Mouse (Mus musculus) E14TG2a.4 (cell line): ENCODE data around the gene Cep41.

Source experiments
- H3K27me3 ChIP-seq: 2 replicates; pipeline ENCODE4 v1.6.1; 2014; ENCODE audit warnings: low read length, control low read depth; ENCODE audit not compliant: insufficient read depth
- H3K36me3 ChIP-seq: 2 replicates; pipeline ENCODE4 v1.6.1; 2014; ENCODE audit warnings: low read length, control low read depth; ENCODE audit not compliant: insufficient read depth
- H3K4me1 ChIP-seq: replicated peaks from 2 replicates; pipeline ENCODE4 v1.6.1; 2014; ENCODE audit warnings: low read depth, low read length, control low read depth
- H3K4me3 ChIP-seq: replicated peaks from 2 replicates; pipeline ENCODE4 v1.5.1; 2014; ENCODE audit warnings: mild to moderate bottlenecking, low read length
- H3K9me3 ChIP-seq: 2 replicates; pipeline ENCODE4 v1.6.1; 2014; ENCODE audit warnings: low read length, control low read depth
- CTCF ChIP-seq: conservative IDR thresholded peaks from 2 replicates; pipeline ENCODE4 v1.5.1; 2014; ENCODE audit warnings: low read length
- NANOG ChIP-seq: IDR thresholded peaks from 2 replicates; pipeline ENCODE4 v1.6.1; 2014; ENCODE audit warnings: borderline replicate concordance, low read length, mixed read lengths
- POU5F1 ChIP-seq: IDR thresholded peaks from 2 replicates; pipeline ENCODE4 v1.6.1; 2014; ENCODE audit warnings: low read length, borderline replicate concordance

The Cep41 gene

DNA sequence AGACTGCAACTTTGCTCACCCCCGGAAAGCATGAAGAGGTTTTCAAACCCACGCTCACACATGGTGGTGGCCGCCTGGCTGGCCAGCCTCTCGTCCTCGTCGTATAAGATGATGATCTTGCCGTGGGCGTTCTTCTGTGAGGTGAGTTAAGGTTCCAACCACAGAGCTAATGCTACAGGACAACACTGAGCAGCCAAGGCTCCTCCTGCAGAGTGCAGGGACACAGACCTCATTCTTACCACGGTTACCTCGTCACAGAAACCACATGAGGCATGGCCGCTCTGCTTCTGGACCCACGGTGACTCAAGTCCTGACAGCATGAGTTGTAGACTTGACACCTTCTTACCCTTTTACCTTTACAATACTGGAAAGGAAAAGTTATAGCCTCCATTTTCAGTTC, 36.3 kb downstream of the Cep41 start:
- Histone ChIP-seq H3K4me3 (no peak overlapping the region), H3K4me1 (no peaks in the 10 kb centered on the region), H3K36me3 (peaks cover 13% of the 10 kb centered on the region; the same call in 1 of the 2 replicates), H3K27me3 (no peaks in the 10 kb centered on the region), H3K9me3 (no peaks in the 10 kb centered on the region)
- TF ChIP-seq POU5F1 (no peak), NANOG (no peak), CTCF (no peak)

DNA sequence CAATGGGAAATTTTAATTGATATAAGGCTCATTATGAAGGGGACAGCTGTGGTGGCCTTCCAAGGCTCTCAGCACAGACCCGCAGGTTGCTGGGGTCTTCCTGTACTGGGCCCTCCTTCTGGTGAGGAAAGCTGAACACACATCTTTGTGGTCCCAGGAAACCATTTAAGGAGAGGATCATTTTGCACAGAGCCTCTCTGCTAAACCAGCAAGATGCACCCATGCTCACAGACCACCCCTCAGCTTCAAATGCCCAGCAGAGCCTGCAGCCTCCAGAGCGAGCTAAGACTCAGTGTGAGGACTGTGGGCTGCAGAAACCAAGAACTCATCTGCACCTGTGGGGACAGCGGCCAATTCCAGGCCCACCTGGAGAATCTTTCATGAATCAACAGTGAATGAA, 38.6 kb downstream of the Cep41 start:
- Histone ChIP-seq H3K9me3 (no peaks in the 10 kb centered on the region), H3K36me3 (peaks cover 13% of the 10 kb centered on the region; the same call in 1 of the 2 replicates), H3K4me1 (no peaks in the 10 kb centered on the region), H3K27me3 (no peaks in the 10 kb centered on the region), H3K4me3 (no peak overlapping the region)
- TF ChIP-seq POU5F1 (no peak), CTCF (no peak), NANOG (no peak)

DNA sequence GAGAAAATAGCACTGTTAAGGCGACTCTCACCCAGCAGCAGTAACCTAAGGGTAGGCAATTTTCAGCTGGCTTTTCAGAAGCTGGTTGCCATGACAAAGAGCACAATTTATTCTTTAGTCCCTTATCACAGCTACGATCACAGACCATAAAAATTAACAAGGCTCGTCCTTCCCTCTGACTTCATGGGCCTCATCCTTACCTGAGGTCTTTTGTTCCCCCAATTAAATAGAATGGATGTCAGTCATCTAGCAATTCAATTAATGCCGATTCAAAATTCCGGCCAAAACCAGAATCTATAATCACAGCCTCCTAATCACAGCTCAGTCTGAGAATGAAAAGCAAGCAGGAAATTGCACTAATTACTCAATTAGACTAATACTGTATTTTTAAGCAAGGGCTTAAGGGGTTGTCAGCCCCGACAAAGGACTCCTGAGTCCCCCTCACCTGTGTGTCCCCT, 39.1 kb downstream of the Cep41 start:
- H3K4me3 ChIP-seq: no peak overlapping the region
- no peaks in the 10 kb centered on the region for H3K9me3 ChIP-seq
- no peaks in the 10 kb centered on the region for H3K27me3 ChIP-seq
- H3K4me1 ChIP-seq: no peaks in the 10 kb centered on the region
- TF ChIP-seq CTCF: no peak
- TF ChIP-seq NANOG: no peak
- TF ChIP-seq POU5F1: no peak
- peaks cover 13% of the 10 kb centered on the region; the same call in 1 of the 2 replicates for H3K36me3 ChIP-seq

DNA sequence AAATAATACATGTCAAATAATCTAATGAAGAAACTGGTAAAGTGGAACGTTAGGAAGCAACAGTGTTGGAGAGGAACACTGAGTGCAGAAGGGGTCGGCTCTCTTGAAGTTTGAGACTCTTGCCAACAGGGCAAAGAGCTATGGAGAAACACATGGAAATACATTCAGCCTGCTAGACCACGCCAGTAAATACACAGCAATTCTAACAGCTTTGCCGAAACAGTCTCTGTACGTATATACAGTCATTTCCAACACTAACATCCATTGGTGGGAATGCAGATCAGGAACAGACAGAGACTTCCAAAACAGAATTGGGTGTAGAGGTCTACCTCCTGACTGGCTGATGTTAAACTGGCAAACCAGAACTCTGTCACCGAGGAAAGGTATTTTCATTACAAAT, 40.0 kb downstream of the Cep41 start:
- H3K4me1 ChIP-seq: no peaks in the 10 kb centered on the region
- H3K27me3 ChIP-seq: no peaks in the 10 kb centered on the region
- H3K36me3 ChIP-seq: peaks cover 10% of the 10 kb centered on the region; the same call in 1 of the 2 replicates
- TF ChIP-seq CTCF (no peak), POU5F1 (no peak), NANOG (no peak)
- no peaks in the 10 kb centered on the region for H3K9me3 ChIP-seq
- no peak overlapping the region for H3K4me3 ChIP-seq

DNA sequence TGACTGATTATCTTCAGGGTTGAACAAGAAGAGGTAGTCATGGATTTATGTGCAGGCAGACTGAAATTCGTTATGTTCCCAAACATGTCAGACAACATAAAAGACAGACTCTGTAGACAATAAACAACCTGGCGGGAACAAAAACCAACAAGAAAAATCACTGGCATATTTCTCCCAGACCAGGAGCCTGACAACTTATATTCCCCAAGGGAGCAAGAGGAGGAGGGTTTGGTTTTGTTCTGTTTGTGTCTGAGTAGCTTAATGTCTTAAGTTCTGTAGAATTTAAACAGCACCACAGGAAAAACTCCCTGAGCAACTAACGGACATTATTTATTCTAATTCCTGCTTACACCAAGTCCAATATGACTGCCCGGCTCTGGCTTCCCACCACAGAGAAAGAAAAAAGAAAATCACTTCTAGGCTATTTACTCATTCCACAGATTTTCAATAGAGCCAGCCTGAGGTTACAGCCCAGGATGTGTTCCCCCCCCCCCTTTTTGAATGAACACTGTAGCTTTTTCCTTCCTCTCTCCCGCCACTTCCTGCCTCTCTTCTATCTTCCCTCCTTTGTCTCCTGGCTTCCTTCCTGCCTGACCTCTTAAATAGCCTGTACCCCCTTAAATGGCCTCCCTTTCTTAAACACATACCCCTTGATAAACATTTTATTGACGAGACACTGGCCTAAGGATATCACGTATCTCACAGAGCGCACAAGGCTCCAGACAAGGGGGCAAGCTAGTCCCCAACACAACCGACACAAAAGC, 40.9 kb downstream of the Cep41 start:
- Histone ChIP-seq H3K36me3 (peaks cover 8% of the 10 kb centered on the region; the same call in 1 of the 2 replicates), H3K4me1 (no peaks in the 10 kb centered on the region), H3K9me3 (no peaks in the 10 kb centered on the region), H3K4me3 (no peak overlapping the region), H3K27me3 (no peaks in the 10 kb centered on the region)
- TF ChIP-seq NANOG (no peak), POU5F1 (no peak), CTCF (no peak)

DNA sequence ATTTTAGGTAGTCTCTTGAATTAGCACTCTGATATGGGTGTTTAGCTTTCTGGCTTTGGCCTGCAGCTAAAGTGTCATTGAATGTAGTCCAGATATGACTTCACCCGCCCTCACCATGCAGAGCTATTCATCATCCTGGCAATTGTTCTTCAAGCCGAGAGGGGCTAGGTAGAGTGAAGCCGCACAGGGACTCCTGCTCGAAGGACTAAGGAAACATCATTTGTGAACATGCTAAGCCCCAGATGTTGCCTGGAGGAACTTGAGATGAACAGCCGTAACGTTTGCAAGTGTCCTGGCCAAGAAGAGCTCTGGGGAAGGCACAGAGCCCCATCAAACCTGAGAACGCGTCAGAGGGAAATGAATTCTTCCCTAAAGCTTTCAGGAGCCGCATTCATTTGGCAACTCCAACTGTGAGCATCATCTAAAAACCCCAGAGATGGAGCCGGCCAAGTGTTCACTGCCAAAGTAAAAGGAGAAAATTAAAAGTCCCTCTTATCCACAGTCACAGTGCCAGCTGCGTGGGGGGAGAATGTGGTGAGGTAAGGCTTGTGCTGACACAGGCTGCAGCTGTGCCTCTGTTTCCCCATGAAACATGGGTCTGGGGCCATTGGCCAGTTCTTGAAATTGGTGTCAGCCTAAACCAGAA, 43.8 kb downstream of the Cep41 start:
- no peaks in the 10 kb centered on the region for H3K4me1 ChIP-seq
- H3K4me3 ChIP-seq: no peak overlapping the region
- H3K9me3 ChIP-seq: no peaks in the 10 kb centered on the region
- H3K36me3 ChIP-seq: no peaks in the 10 kb centered on the region
- peaks cover 7% of the 10 kb centered on the region for H3K27me3 ChIP-seq
- TF ChIP-seq POU5F1 (no peak), NANOG (no peak), CTCF (no peak)

DNA sequence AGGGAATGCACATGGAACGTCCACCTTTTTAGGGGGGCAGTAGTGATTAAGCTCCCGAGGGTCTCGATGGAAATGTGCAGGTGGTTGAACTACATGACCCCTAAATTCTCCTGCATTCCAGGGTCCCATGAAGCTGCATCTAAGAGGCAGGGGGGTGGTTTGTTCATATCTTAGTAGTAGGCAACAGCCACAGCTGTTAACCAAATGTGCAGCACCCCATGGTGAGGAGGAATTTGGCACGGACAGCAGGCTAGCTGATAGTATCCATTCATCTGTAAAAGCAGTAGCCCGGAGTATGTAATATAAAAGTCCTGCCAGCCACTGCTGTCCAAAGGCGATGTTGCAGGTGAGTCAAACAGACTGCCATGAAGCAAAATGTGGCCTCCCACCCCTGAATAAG, 48.2 kb downstream of the Cep41 start:
- peaks cover 13% of the 10 kb centered on the region for H3K27me3 ChIP-seq
- H3K9me3 ChIP-seq: no peaks in the 10 kb centered on the region
- TF ChIP-seq CTCF (no peak), POU5F1 (no peak)
- no peaks in the 10 kb centered on the region for H3K4me1 ChIP-seq
- H3K4me3 ChIP-seq: no peak overlapping the region
- no peaks in the 10 kb centered on the region for H3K36me3 ChIP-seq

DNA sequence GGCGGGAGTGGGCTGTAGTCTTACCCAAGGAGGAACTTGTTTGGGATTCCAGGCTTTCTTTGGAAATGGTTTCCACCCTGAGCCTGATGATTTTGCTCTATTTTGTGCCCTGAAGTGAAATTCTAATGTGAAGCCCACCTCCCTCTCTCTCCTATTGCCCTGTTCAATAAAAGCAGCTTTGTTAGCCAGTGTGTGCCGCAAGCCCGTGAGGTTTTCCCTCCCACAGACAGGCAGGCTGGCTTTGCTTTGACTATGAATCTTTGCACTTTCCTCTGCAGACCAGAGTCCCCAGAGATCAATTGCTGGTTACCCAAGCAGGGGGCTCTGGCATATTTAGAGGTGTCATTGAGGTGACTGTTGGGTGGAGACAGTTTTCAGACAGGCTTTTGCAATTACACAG, 49.1 kb downstream of the Cep41 start:
- peaks cover 20% of the 10 kb centered on the region for H3K27me3 ChIP-seq
- H3K4me1 ChIP-seq: no peaks in the 10 kb centered on the region
- TF ChIP-seq POU5F1: no peak
- TF ChIP-seq NANOG: no peak
- no peak for TF ChIP-seq CTCF
- no peaks in the 10 kb centered on the region for H3K9me3 ChIP-seq
- H3K4me3 ChIP-seq: no peak overlapping the region
- H3K36me3 ChIP-seq: no peaks in the 10 kb centered on the region
